Mouse (Mus musculus): ENCODE results near the gene Xpc. TPM values are rescaled to one million over a fixed set of nuclear protein-coding genes. Genes with fewer than 3 reads are reported as not detected.

Gene Xpc
- total RNA-seq, 2 experiments from 2014 or later = 10.5 to 13.3 TPM

Other genes starting within 250 kb of the Xpc start
- gene Wnt7a, start 104.5 kb downstream of the Xpc start, total RNA-seq (2021) = 10 to 100 TPM; 11.6 to 16.3 TPM
- 10 to 100 TPM; 19.5 to 20.9 TPM for gene Chchd4, start 42.3 kb downstream of the Xpc start, total RNA-seq (2021)
- gene Tmem43, start 42.2 kb downstream of the Xpc start, total RNA-seq (2021) = 10 to 100 TPM; 20.5 to 28.0 TPM
- 10 to 100 TPM; 35.6 to 45.9 TPM for gene Lsm3, start within 50 bp of the Xpc start, total RNA-seq (2021)
- 100 to 1,000 TPM; 128 to 149 TPM for gene Slc6a6, start 168.2 kb upstream of the Xpc start, total RNA-seq (2021)

Data from left cerebral cortex, postnatal 25 days (tissue).